Mouse (Mus musculus) megakaryocyte, embryonic 14.5 days (primary cell): ENCODE measurements at regions not wholly inside any gene's neighbourhood (a gene's known extent, or its start where the extent isn't known, plus 50 kb on each side); places are given as distances from the start of the nearest gene placed in this dataset.

Experiments
- FLI1 ChIP-seq: IDR thresholded peaks from 2 replicates; pipeline ENCODE4 v1.6.1; 2012; ENCODE audit warnings: low read length, inconsistent platforms, mixed read lengths
- GATA1 ChIP-seq: IDR thresholded peaks from 3 replicates; pipeline ENCODE4 v1.6.1; 2012; ENCODE audit warnings: mixed read lengths, low read length, inconsistent platforms, borderline replicate concordance

- TF ChIP-seq GATA1: no peak
- no peak for TF ChIP-seq FLI1
Observed at GRCm38 (mm10) chr17:47118010-47118409, 107.7 kb upstream of the Ubr2 start.
